Mouse (Mus musculus) left cerebral cortex, adult 9 months (tissue): ENCODE results near the gene Kcnn1.

Experiments
- DNase-seq, 2 experiments: peaks; one replicate each; pipeline ENCODE4 v3.0.0; 2022; ENCODE audit warnings: low spot score in 2 of 2

Gene Kcnn1

GRCm38 (mm10) chr8:70868559-70869198 is 5.6 kb upstream of the Kcnn1 start:
- no peak for DNase-seq

GRCm38 (mm10) chr8:70866566-70866965 is 3.5 kb upstream of the Kcnn1 start:
- DNase-seq = no peak

- DNase-seq = no peak
These were observed 3.0 kb upstream of the Kcnn1 start for GRCm38 (mm10) chr8:70866001-70866520.

- peak; percentile 98 to 99 for DNase-seq
These were observed 2.4 kb upstream of the Kcnn1 start for GRCm38 (mm10) chr8:70865350-70866000.

- DNase-seq = no peak
These were observed 1.7 kb upstream of the Kcnn1 start for GRCm38 (mm10) chr8:70864712-70865221.

- DNase-seq = no peak
These were observed 1.1 kb upstream of the Kcnn1 start for GRCm38 (mm10) chr8:70863956-70864711.

GRCm38 (mm10) chr8:70857516-70857915 is 5.5 kb downstream of the Kcnn1 start:
- DNase-seq = no peak

- DNase-seq = peak in 1 of 2 experiments; percentile 76
These were observed 6.4 kb downstream of the Kcnn1 start for GRCm38 (mm10) chr8:70856541-70857197.

- DNase-seq = no peak
These were observed 7.0 kb downstream of the Kcnn1 start for GRCm38 (mm10) chr8:70856028-70856427.

GRCm38 (mm10) chr8:70853863-70854262 is 9.2 kb downstream of the Kcnn1 start:
- DNase-seq = no peak

- DNase-seq = no peak
These were observed 10.3 kb downstream of the Kcnn1 start for GRCm38 (mm10) chr8:70852595-70853231.

- DNase-seq = no peak
These were observed 11.2 kb downstream of the Kcnn1 start for GRCm38 (mm10) chr8:70851837-70852236.

GRCm38 (mm10) chr8:70850947-70851346 is 12.1 kb downstream of the Kcnn1 start:
- DNase-seq = no peak

- DNase-seq = no peak
These were observed 12.8 kb downstream of the Kcnn1 start for GRCm38 (mm10) chr8:70850132-70850845.

GRCm38 (mm10) chr8:70849333-70849990 is 13.6 kb downstream of the Kcnn1 start:
- DNase-seq = no peak

GRCm38 (mm10) chr8:70846371-70847154 is 16.5 kb downstream of the Kcnn1 start:
- DNase-seq = no peak

GRCm38 (mm10) chr8:70845108-70845507 is 17.9 kb downstream of the Kcnn1 start:
- DNase-seq = no peak

GRCm38 (mm10) chr8:70844523-70844922 is 18.5 kb downstream of the Kcnn1 start:
- peak in 1 of 2 experiments; percentile 90 for DNase-seq

GRCm38 (mm10) chr8:70843941-70844340 is 19.1 kb downstream of the Kcnn1 start:
- no peak for DNase-seq
